Mouse (Mus musculus): ENCODE data around the gene Gm21973. TPM values are rescaled to one million over a fixed set of nuclear protein-coding genes. Genes with fewer than 3 reads are reported as not detected.

The Gm21973 gene
- total RNA-seq, 1 experiment from 2014 or later: not detected

DNA sequence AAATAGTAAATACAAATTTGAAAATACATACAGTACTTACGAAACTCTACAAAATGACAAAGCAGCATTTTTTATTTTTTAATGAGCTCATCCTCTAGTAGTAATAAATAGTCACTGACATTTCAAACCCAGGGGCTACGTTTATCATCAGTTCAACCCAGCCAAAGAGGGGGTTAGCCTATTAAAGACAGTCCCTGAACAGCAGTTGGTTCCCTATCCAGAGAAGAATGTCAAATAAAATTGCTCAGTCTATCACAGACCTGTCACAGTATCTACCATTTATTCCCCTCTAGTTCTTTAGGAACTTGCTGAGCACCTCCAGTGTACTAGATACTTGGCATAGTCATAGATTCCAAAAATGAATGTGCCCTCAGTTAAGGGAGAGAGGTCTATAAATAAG, 62.1 kb downstream of the Gm21973 start:
- ATAC-seq (replicated peaks; ENCODE audit: low read depth, poor library complexity, severe bottlenecking): no peak

DNA sequence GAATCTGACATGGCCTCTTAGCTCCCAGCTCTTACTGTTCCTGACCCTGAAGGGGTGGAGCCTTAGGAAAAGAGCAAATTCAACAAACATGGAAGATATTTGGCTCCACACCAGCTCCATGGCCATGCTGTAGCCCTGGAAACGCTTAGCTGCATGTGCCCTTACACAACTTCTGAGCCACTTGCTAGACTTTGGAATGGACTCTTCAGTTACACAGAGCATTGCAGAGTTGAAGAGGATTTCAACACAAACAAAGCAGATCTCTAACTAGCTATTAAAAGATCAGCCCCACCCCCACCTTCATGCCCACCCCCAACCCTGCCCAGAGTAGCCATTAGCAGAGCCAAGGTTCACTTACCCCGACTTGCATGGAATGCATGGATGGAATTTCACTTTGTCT, 74.6 kb downstream of the Gm21973 start:
- ATAC-seq (replicated peaks; ENCODE audit: low read depth, poor library complexity, severe bottlenecking): no peak

DNA sequence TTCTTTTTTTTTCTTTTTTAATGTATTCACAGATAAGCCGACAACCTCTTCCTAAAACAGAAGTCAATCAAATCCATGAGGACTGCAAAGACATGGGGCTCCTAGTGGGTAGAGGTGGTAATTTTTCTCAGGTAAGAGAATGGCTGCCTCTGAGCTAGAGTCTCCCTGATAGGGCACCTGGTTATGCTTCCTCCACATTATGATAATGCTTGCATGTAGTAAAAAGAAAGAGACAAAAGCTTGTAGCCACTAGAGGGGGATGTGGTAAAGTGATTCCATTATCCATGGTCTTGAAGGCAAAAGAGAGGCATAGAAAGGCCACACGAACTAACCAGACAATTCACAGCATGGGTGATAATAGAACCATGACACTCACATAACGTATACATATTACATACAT, 75.2 kb downstream of the Gm21973 start:
- ATAC-seq (replicated peaks; ENCODE audit: low read depth, poor library complexity, severe bottlenecking): peak; percentile 58; the same call in 1 of the 2 replicates

DNA sequence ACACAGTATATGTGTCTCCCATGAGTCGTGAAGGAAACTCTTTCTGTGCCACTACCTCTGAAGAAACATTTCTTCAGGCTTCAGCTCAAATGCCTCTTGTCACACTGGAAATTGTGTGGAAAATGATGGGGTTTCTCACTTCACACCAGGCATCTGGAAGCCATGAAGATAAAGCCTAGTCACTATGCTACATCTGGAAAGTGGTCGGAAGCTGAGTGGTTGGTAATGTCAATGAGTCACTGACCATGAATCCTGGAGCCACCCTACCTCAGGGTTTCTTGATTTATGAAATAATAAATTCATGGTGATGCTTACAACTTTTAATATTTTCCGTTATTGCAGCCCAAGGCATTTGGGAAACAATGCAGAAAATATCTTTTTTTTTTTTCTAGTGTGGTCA, 84.7 kb downstream of the Gm21973 start:
- no peak for ATAC-seq (replicated peaks; ENCODE audit: low read depth, poor library complexity, severe bottlenecking)

DNA sequence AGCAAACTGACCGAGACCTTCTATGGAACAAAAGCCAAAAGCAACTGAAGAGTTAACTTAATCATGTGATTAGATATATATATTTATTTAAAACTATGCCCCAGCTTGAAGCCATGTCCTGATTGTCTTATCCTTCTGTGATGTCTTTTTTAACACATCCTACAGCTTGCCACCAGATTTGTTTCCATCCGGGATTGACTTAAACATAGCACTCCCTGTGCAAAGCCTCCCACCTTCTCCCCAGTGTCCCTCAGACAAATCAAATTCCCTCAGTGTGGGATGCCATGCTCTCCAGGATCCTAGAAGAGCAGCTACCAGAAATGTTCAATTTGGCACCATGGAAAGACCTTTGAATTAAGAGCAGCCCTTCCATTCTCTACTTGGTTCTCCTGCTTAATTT, 85.7 kb downstream of the Gm21973 start:
- no peak for ATAC-seq (replicated peaks; ENCODE audit: low read depth, poor library complexity, severe bottlenecking)

DNA sequence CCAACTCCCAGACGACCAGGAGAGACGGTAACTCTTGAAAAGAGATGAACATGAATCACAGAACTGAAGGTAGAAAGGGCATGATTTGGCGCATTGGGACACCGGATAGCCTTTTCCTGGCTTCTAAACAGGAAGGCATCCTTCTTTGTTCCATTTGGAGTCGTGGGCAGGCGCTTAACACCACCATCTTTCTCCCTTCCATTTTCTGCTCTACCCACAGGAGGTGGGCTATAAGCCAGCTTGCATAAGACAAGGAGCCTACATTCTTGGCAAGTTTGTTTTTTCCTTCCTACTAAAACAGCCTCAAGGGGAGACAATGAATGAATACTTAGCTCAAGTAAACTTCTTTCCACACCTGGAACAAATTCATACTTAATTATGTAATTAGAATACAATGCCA, 88.5 kb downstream of the Gm21973 start:
- no peak for ATAC-seq (replicated peaks; ENCODE audit: low read depth, poor library complexity, severe bottlenecking)

DNA sequence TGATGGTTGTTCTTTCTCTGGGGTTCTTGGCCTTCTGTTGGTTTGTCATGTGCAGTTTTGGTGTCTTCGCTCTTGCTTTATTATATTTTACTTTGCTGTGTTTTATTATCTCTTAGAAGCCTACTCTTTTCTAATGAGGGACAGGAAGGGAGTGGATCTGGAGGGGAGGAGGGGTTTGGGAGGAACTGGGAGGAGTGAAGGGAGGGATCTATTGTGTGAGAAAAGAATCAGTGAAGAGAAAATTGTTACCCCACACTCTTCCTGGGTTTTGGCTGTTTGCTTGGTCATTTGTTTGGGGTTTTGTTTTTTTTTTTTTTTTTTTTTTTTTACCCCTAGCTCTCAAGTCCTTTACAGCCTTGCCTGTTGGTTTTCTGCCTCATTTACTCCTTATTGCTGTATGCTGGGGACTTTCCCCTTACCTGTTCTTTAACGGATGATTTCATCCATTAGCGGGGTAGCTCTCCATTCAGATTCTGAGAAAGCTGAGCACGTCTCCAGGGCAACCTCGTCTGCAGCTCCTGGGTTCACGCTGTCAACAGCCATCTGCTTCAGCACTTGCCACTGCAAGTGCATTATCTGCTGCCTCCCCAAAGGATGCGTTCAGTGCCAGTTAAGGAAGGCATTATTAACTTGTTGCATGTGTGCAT, 96.1 kb downstream of the Gm21973 start:
- no peak for ATAC-seq (replicated peaks; ENCODE audit: low read depth, poor library complexity, severe bottlenecking)

DNA sequence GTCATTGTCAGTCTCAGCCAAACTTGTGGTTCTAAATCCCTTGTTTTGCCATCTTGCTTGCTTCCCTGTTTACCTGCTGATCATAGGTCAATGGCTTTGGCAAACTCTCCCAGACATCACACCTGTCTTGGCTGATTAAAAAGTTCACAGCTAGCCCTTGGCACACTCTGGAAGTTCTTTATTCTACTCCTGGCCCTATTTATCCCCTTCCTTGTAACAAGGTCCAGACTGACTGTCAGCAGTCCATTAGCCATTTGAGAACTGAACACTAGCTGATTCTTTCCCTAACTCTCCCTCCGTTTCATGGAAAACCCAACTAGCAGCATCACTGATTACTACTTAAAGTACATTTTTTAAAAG, 96.6 kb downstream of the Gm21973 start:
- ATAC-seq (replicated peaks; ENCODE audit: low read depth, poor library complexity, severe bottlenecking): no peak

Other genes starting within 250 kb of the Gm21973 start
- 0.14 TPM in 1 of 2 replicates, not detected in the other for gene Prlr, start 148.1 kb upstream of the Gm21973 start, total RNA-seq (2017)
- gene Agxt2, start 33.2 kb downstream of the Gm21973 start, total RNA-seq (2017): not detected in 2 replicates
- 54.0 and 58.3 TPM in 2 replicates for gene Dnajc21, start 145.1 kb downstream of the Gm21973 start, total RNA-seq (2017)
- gene Brix1, start 160.6 kb downstream of the Gm21973 start, total RNA-seq (2017): 49.1 and 67.5 TPM in 2 replicates
- 24.9 and 29.6 TPM in 2 replicates for gene Rad1, start 160.6 kb downstream of the Gm21973 start, total RNA-seq (2017)
- gene Ttc23l, start 233.3 kb downstream of the Gm21973 start, total RNA-seq (2017): not detected in 2 replicates

All from common myeloid progenitor, adult 5-6 weeks (primary cell).